Mouse (Mus musculus) embryonic facial prominence, embryonic 10.5 days (tissue): ENCODE data around the gene Cacna1d. TPM values are rescaled to one million over a fixed set of nuclear protein-coding genes. Genes with fewer than 3 reads are reported as not detected.

ENCODE experiments used
- DNase-seq: peaks from one replicate; pipeline ENCODE4 v3.0.0-alpha.2; 2017; ENCODE audit warnings: low spot score
- H3K27ac ChIP-seq: fragments of 300-500 bp; sonication (generic); replicated peaks from 2 replicates; pipeline ENCODE4 v1.5.1; 2016; ENCODE audit warnings: mild to moderate bottlenecking
- H3K27me3 ChIP-seq: fragments of 300-500 bp; sonication (generic); replicated peaks from 2 replicates; pipeline ENCODE4 v1.6.1; 2016; ENCODE audit warnings: low read depth, mild to moderate bottlenecking; ENCODE audit not compliant: poor library complexity, severe bottlenecking
- H3K36me3 ChIP-seq: fragments of 300-500 bp; sonication (generic); replicated peaks from 2 replicates; pipeline ENCODE4 v1.6.1; 2016; ENCODE audit warnings: mild to moderate bottlenecking, moderate library complexity
- H3K4me1 ChIP-seq: fragments of 300-500 bp; sonication (generic); 2 replicates; pipeline ENCODE4 v1.6.1; 2016
- H3K4me3 ChIP-seq: fragments of 300-500 bp; sonication (generic); 2 replicates; pipeline ENCODE4 v1.5.1; 2016; ENCODE audit warnings: mild to moderate bottlenecking, moderate library complexity
- H3K9me3 ChIP-seq: fragments of 300-500 bp; sonication (generic); 2 replicates; pipeline ENCODE4 v1.6.1; 2016; ENCODE audit warnings: mild to moderate bottlenecking
- WGBS: fragments of 180-500 bp; shearing (Covaris S2); methylation state at CpG from one replicate; pipeline ENCODE4 v1.1.7; 2016; 5-methylcytosine and 5-hydroxymethylcytosine counted together
- polyA plus RNA-seq: library from polyadenylated mRNA; unstranded; fragments of >200 nt; fragmentation: Nextera tagmentation; extraction: Ambion mirVana; gene quantifications from 2 replicates; pipeline ENCODE4 v1.2.1, GENCODE M21; 2016

The Cacna1d gene
- polyA plus RNA-seq, 1 experiment from 2014 or later, result 2.1 TPM

DNA sequence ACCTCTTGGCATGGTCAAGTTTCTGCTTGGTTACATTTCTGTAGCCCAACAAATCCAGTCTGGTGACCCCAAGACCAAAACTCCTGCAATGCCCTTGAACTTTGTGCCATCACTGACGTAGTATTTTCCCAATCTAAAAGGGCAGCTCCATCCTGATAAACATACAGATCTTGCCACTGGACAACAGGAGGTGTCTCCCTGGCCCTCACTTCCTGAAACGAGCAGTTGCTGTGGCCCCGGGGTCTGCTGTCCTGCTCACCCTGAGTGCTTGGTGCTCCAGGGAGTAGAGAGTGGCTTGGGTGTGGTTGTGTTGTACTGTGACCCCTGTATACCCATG, 491.8 kb downstream of the Cacna1d start:
- peaks cover 39% of the 10 kb centered on the region for H3K36me3 ChIP-seq
- DNase-seq, result no peak
- WGBS, result 86% methylated on average over 3 of the region's 3 CpGs
- H3K9me3 ChIP-seq, result no peaks in the 10 kb centered on the region
- H3K4me3 ChIP-seq, result no peak overlapping the region
- H3K27me3 ChIP-seq, result no peaks in the 10 kb centered on the region
- no peak overlapping the region for H3K27ac ChIP-seq
- H3K4me1 ChIP-seq, result peaks cover 24% of the 10 kb centered on the region

DNA sequence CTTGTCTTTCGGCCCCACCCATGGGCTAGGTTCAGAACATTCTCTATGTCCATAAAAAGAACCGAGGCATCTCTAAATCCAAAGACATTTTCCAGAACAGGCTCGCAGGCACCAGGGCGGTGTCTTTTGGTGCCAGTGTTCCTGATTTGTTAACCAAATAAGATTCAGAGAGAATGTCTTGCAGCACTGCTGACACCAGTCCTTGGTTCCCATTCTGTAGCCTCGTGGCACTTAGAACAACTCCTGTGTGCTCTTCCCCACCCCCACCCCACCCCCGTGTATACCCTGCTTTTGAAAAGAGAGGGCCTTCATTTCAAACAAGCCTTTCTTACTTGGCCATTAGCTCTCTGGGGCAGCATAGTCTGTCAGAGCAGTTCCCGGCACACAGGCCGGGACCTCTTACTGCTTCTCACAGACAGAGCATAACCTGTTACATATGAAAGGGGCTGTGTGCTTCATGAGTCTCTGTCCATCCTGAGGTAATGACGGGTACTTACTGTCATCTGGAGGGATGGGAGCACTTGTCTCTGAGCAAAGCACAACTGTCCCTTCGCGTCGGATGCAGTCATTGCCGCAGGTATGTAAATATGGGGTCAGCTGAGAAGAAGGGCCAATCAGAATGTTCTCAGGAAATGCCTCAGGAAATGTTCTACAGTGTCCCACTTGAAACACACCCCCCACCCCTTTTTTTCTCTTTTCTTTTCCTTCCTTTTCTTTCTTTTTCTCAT, 492.3 kb downstream of the Cacna1d start:
- Histone ChIP-seq H3K36me3 (peaks cover 44% of the 10 kb centered on the region), H3K27ac (no peak overlapping the region), H3K9me3 (no peaks in the 10 kb centered on the region), H3K4me1 (peaks cover 27% of the 10 kb centered on the region), H3K4me3 (no peak overlapping the region), H3K27me3 (no peaks in the 10 kb centered on the region)
- no peak for DNase-seq
- 87% methylated on average over 13 of the region's 13 CpGs for WGBS

DNA sequence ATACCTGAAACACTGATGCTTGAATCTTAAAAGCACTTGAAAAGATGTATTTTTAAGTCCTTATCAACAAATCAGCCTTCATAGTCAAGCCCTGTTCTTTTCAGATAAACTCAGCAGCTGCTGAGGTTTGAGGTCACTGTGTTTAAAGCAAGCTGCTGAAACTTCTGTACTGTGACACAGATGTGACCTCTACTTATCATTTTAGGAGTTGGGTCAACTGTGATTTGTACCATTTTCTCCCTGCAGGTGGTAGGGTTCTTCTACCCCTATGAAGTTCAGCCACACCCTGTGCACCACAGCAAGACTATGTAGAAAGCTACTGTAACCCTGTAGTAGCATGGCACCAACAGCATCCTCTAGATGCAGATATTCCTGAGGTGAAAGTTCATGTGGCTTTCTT, 493.9 kb downstream of the Cacna1d start:
- Histone ChIP-seq H3K9me3 (no peaks in the 10 kb centered on the region), H3K36me3 (peaks cover 60% of the 10 kb centered on the region), H3K4me1 (peaks cover 27% of the 10 kb centered on the region), H3K27ac (no peak overlapping the region), H3K4me3 (no peak overlapping the region), H3K27me3 (no peaks in the 10 kb centered on the region)
- no peak for DNase-seq

DNA sequence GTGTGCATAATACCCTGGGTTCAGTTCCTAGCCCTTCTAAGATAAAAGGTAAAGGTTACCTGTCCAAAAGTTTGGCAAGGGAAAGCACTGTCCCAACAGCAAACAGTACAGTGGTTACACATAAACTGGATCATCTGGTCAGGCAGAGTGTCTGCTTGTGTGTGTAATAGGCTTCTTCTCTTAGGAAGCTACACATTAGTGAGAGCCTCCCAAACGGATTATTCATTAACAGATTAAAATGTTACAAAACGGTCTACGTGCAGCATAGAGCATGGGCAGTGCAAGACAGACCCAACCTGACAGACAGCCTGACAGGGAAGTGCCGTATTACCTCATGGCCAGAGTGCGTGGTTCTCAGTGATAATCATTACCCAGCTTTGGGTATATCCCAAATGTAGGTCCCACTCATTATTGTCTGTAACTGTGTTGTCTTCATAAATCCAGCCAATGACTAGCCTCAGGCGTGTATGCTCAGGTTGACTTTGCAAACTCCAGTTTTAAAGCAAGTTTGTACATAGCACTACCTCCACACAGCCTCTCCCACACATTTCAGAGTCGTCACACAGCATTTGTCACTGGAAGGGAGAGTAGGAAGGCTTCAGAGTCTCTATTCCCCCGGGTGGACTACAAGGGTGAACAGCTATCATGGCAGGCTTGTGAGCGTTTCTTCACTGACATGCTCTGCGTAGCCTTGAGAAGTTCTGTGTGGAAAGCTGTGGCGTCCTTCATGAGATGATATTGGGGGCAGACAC, 495.1 kb downstream of the Cacna1d start:
- Histone ChIP-seq H3K9me3 (no peaks in the 10 kb centered on the region), H3K4me3 (no peak overlapping the region), H3K4me1 (peaks cover 27% of the 10 kb centered on the region), H3K27ac (no peak overlapping the region), H3K27me3 (no peaks in the 10 kb centered on the region), H3K36me3 (peaks cover 72% of the 10 kb centered on the region)
- no peak for DNase-seq
- 92% methylated on average over 11 of the region's 11 CpGs for WGBS

DNA sequence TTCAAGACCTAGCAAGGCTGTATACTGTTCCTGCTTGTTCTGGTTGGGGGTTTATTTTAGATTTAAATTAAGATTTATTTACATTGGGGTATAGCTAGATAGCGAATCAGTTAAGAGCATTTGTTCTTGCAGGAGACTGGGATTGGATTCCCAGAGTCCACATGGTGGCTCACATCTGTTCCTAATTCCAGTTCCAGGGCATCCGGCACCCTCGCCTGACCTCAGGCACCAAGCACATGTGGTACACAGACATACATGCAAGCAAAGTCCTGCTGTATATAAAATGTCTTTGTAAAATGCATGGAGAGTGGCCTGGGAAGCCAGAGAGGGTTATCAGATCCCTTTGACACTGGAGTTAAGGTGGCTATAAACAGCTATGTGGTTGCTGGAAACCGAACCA, 496.3 kb downstream of the Cacna1d start:
- 43% methylated on average over 4 of the region's 4 CpGs for WGBS

More for the DNA sequence above, 496.3 kb downstream of the Cacna1d start:
- DNase-seq, result peak; percentile 80
- Histone ChIP-seq H3K36me3 (peaks cover 84% of the 10 kb centered on the region), H3K4me3 (no peak overlapping the region), H3K27me3 (no peaks in the 10 kb centered on the region), H3K27ac (no peak overlapping the region), H3K4me1 (peaks cover 27% of the 10 kb centered on the region), H3K9me3 (no peaks in the 10 kb centered on the region)

Other genes starting within 250 kb of the Cacna1d start
- 39.6 TPM in 2 replicates for gene Dcp1a, start 11.9 kb downstream of the Cacna1d start, polyA plus RNA-seq
- gene Tkt, start 56.9 kb upstream of the Cacna1d start, polyA plus RNA-seq, result 316 and 334 TPM in 2 replicates
- 31.6 and 37.3 TPM in 2 replicates for gene Prkcd, start 134.8 kb upstream of the Cacna1d start, polyA plus RNA-seq
- 15.5 and 15.7 TPM in 2 replicates for gene Rft1, start 162.9 kb upstream of the Cacna1d start, polyA plus RNA-seq
- 17.0 and 18.5 TPM in 2 replicates for gene Sfmbt1, start 223.4 kb upstream of the Cacna1d start, polyA plus RNA-seq